Mouse (Mus musculus): ENCODE measurements around the gene Zfp276.

DNA sequence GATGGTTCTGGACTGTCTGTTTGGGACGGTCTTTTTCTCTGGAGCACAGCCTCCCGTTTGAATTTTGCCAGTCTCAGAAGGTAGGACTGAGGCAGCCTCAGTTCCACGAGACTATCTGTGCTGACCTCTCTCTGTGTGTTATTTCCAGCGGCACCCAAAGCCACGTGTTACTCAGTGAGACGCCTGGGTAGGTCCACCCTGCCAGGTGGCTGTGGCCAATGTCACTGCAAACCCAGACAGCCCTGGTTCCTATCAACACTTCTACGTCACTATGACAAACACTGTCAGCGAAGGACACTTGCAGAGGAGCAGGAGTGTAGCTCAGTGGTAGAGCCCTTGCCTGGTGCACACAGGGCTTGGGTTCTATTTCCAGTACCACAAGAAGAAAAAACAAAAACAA, 37.7 kb downstream of the Zfp276 start:
- TF ChIP-seq MYOD1 (IDR thresholded peaks at IDR 0.05; ENCODE audit: control insufficient read depth in 1 of 3, insufficient read length in 2 of 3, low read depth in 2 of 3) (no peak), TCF3 (IDR thresholded peaks at IDR 0.05; ENCODE audit: insufficient read length, low read depth) (no peak), USF1 (IDR thresholded peaks at IDR 0.05; ENCODE audit: low read depth) (no peak), POLR2A (IDR thresholded peaks at IDR 0.05; ENCODE audit: insufficient read length, low read depth) (no peak), REST (IDR thresholded peaks at IDR 0.05; ENCODE audit: insufficient read depth, insufficient read length) (no peak), POLR2AphosphoS2 (IDR thresholded peaks at IDR 0.05; ENCODE audit: insufficient read length, low read depth) (no peak), MAX (IDR thresholded peaks at IDR 0.05; ENCODE audit: low read depth) (no peak)

Data from myocyte (in vitro differentiated cells).